1 mouse cellular context compared by ENCODE assay signal in the genomic region with DNA sequence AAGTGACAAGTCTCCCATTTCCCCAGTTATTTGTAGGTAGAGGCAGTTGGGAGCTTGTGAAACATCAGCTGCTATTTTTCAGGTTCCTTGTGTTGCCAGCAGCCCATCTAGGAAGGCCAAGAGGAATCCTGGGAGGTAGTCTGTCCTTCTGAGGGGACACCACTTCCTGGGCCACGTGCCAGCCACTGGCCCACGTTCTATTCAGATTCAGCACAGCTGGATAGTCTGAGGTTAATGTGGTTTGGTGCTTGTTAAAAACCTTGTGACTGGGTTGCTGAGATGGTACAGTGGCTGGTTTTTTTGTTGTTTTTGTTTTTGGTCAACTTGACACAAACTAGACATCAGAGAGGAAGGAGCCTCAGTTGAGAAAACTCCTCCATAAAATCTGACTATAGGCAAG.
TF ChIP-seq lines count a peak whose summit lies in the region.

No protein-coding gene starts in this region.

TF ChIP-seq in CH12.LX, 34 proteins besides CTCF, POLR2A, EP300 and RAD21 (continued from another document):
- TF ChIP-seq ZMIZ1 (IDR thresholded peaks at IDR 0.05; ENCODE audit: low read depth, low read length) (no peak), ELF1 (IDR thresholded peaks at IDR 0.05; ENCODE audit: low read depth, low read length) (0 out of 2 replicates have a peak, but pooled peaks have one; percentile 24), RCOR1 (conservative IDR thresholded peaks at IDR 0.05; ENCODE audit: low read depth, low read length) (no peak), SIN3A (IDR thresholded peaks at IDR 0.05; ENCODE audit: low read length) (no peak), JUND (conservative IDR thresholded peaks at IDR 0.05; ENCODE audit: low read depth, low read length) (no peak), MAX (IDR thresholded peaks at IDR 0.05; ENCODE audit: low read length) (0 out of 2 replicates have a peak, but pooled peaks have one; percentile 32), JUN (IDR thresholded peaks at IDR 0.05; ENCODE audit: insufficient read depth, low read depth, low read length) (no peak), UBTF (IDR thresholded peaks at IDR 0.05; ENCODE audit: low read depth, low read length) (no peak), HCFC1 (IDR thresholded peaks at IDR 0.05; ENCODE audit: low read depth, low read length) (no peak), MAZ (IDR thresholded peaks at IDR 0.05; ENCODE audit: low read depth, low read length) (no peak), CHD1 (IDR thresholded peaks at IDR 0.05; ENCODE audit: low read depth, low read length) (no peak), ETS1 (conservative IDR thresholded peaks at IDR 0.05; ENCODE audit: low read depth, low read length) (peak; percentile 72), NRF1 (IDR thresholded peaks at IDR 0.05; ENCODE audit: low read depth, low read length) (no peak), USF1 (IDR thresholded peaks at IDR 0.05; ENCODE audit: low read depth, low read length) (no peak), KAT2A (IDR thresholded peaks at IDR 0.05; ENCODE audit: insufficient replicate concordance, low read length) (no peak), MEF2A (IDR thresholded peaks at IDR 0.05; ENCODE audit: borderline replicate concordance, low read depth, low read length) (no peak), TBP (conservative IDR thresholded peaks at IDR 0.05; ENCODE audit: low read depth, low read length) (no peak)
